20 mouse cellular contexts compared by ENCODE assay signal in the genomic region with DNA sequence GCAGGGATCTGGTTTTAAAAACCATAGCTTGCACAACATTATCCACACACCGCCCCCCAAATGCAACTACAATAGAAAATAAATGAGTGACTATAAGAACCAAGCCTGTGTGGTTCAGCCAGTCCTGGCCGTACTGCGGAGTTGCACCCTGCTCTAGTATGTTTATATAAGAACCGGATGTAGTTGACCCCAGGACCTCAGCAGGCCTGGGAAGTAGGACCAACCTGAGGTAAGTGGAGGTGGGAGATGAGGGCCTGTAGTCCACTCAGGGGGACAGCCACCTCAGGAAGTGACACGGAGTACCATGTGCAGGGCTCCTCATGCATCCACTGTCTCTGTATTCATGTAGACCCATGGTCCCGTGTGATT. TPM values are rescaled to one million over a fixed set of nuclear protein-coding genes. Genes with fewer than 3 reads are reported as not detected.
DNase-seq lines count a peak whose midpoint lies in the region; ATAC-seq and TF ChIP-seq lines count a peak whose summit lies in the region.
"Had no signal": no experiment of that assay in that cellular context is flagged by ENCODE, and none has a peak within 500 bp of the region (broad histone marks: within the 10 kb centered on the region; RNA-seq: fewer than 3 reads in every experiment).

No protein-coding gene starts in this region.

- no peak for DNase-seq in liver, adult 2 months (ENCODE audit: extremely low read depth, low read depth, low spot score)
- DNase-seq in liver = no peak
- no peak for DNase-seq in liver, embryonic 13.5 days
- no peak for DNase-seq in stomach, postnatal 0 days (ENCODE audit: low spot score)
- DNase-seq in right cerebral cortex, postnatal 36 days (ENCODE audit: low spot score in 2 of 2) = no peak
- DNase-seq in forebrain, embryonic 11.5 days (ENCODE audit: low spot score) = no peak
- DNase-seq in ovary, postnatal 10 days (ENCODE audit: low spot score) = no peak
- DNase-seq: adrenal gland, postnatal 10 days; cerebellum, adult 11 months; cerebellum, postnatal 25 days; heart, adult 18-20 months; right cerebral cortex, adult 18-20 months had no signal

- no peak for TF ChIP-seq CTCF in liver, adult 2 months (IDR thresholded peaks at IDR 0.05; ENCODE audit: low read depth, low read length)
- TF ChIP-seq CTCF in stomach, postnatal 0 days (IDR thresholded peaks at IDR 0.05; ENCODE audit: low read depth) = no peak

- H3K4me1 ChIP-seq in liver, adult 2 months (ENCODE audit: control insufficient read depth, insufficient read depth, low read length) = peaks cover 15% of the 10 kb centered on the region
- H3K4me1 ChIP-seq in intestine, embryonic 16.5 days (ENCODE audit: control insufficient read depth, insufficient read depth, low read length) = peaks cover 17% of the 10 kb centered on the region
- peaks cover 45% of the 10 kb centered on the region for H3K4me1 ChIP-seq in liver, embryonic 13.5 days (replicated peaks)
- H3K4me1 ChIP-seq in stomach, postnatal 0 days (replicated peaks; ENCODE audit: control insufficient read depth, insufficient read depth) = no peaks in the 10 kb centered on the region
- no peaks in the 10 kb centered on the region for H3K4me1 ChIP-seq in forebrain, embryonic 11.5 days (replicated peaks; ENCODE audit: control insufficient read depth, insufficient read depth, low read length)
- H3K4me1 ChIP-seq: hindbrain, embryonic 12.5 days had no signal

- no peak overlapping the region for H3K4me3 ChIP-seq in liver, adult 2 months (ENCODE audit: insufficient read depth, low read depth, low read length)
- H3K4me3 ChIP-seq in intestine, embryonic 16.5 days (ENCODE audit: low read length) = no peak overlapping the region
- no peak overlapping the region for H3K4me3 ChIP-seq in liver, embryonic 13.5 days (replicated peaks)
- no peak overlapping the region for H3K4me3 ChIP-seq in stomach, postnatal 0 days (ENCODE audit: low read depth, low read length)
- no peak overlapping the region for H3K4me3 ChIP-seq in forebrain, embryonic 11.5 days (ENCODE audit: low read depth, low read length)
- H3K4me3 ChIP-seq: hindbrain, embryonic 12.5 days had no signal

- peak; percentile 26 for ATAC-seq in intestine, embryonic 16.5 days
- ATAC-seq in liver, embryonic 13.5 days (ENCODE audit: low read depth) = no peak
- peak; percentile 40; the same call in 1 of the 2 replicates for ATAC-seq in stomach, postnatal 0 days (ENCODE audit: low FRiP score, low TSS enrichment)
- no peak for ATAC-seq in forebrain, embryonic 11.5 days (replicated peaks; ENCODE audit: low FRiP score)
- ATAC-seq: midbrain, embryonic 16.5 days had no signal

- no peak for TF ChIP-seq POLR2A in liver, adult 2 months (IDR thresholded peaks at IDR 0.05; ENCODE audit: extremely low read depth, insufficient read depth, low read length)

- H3K36me3 ChIP-seq in liver, adult 2 months (ENCODE audit: control insufficient read depth, insufficient read depth, low read length) = peaks cover 16% of the 10 kb centered on the region; the same call in 1 of the 2 replicates
- peaks cover 14% of the 10 kb centered on the region; the same call in 1 of the 2 replicates for H3K36me3 ChIP-seq in intestine, embryonic 16.5 days (ENCODE audit: control insufficient read depth, insufficient read depth, low read length)
- peaks cover 44% of the 10 kb centered on the region for H3K36me3 ChIP-seq in liver, embryonic 13.5 days
- H3K36me3 ChIP-seq in stomach, postnatal 0 days (ENCODE audit: control insufficient read depth, insufficient read depth, low read length) = peaks cover 17% of the 10 kb centered on the region
- H3K36me3 ChIP-seq in forebrain, embryonic 11.5 days (ENCODE audit: control insufficient read depth, insufficient read depth, low read length) = peaks cover 3% of the 10 kb centered on the region; the same call in 1 of the 2 replicates

- H3K9me3 ChIP-seq in intestine, embryonic 16.5 days (ENCODE audit: control insufficient read depth, low read length) = no peaks in the 10 kb centered on the region
- H3K9me3 ChIP-seq in liver, embryonic 13.5 days (replicated peaks) = no peaks in the 10 kb centered on the region
- no peaks in the 10 kb centered on the region for H3K9me3 ChIP-seq in stomach, postnatal 0 days (ENCODE audit: control insufficient read depth, low read length)
- no peaks in the 10 kb centered on the region for H3K9me3 ChIP-seq in forebrain, embryonic 11.5 days (ENCODE audit: control insufficient read depth, low read length)
- H3K9me3 ChIP-seq: hindbrain, embryonic 12.5 days had no signal

- H3K4me2 ChIP-seq in intestine, embryonic 16.5 days (ENCODE audit: low read depth, low read length) = no peak overlapping the region
- H3K4me2 ChIP-seq in liver, embryonic 13.5 days = no peak overlapping the region
- H3K4me2 ChIP-seq in stomach, postnatal 0 days (replicated peaks; ENCODE audit: low read depth) = no peak overlapping the region
- H3K4me2 ChIP-seq in forebrain, embryonic 11.5 days (ENCODE audit: low read depth, low read length, severe bottlenecking) = no peak overlapping the region
- H3K4me2 ChIP-seq: hindbrain, embryonic 12.5 days had no signal

- H3K79me2 ChIP-seq in liver, adult 2 months (ENCODE audit: control insufficient read depth, insufficient read depth, low read length) = 0 out of 2 replicates have a peak, but pooled peaks cover 3% of the 10 kb centered on the region

- peak overlapping the region; percentile 21 for H3K27ac ChIP-seq in liver, adult 2 months (replicated peaks; ENCODE audit: insufficient read depth, low read depth, low read length)
- peak overlapping the region; percentile 82 for H3K27ac ChIP-seq in intestine, embryonic 16.5 days (ENCODE audit: low read length)
- peak overlapping the region; percentile 65 for H3K27ac ChIP-seq in liver, embryonic 13.5 days
- H3K27ac ChIP-seq in stomach, postnatal 0 days (replicated peaks) = no peak overlapping the region
- no peak overlapping the region for H3K27ac ChIP-seq in forebrain, embryonic 11.5 days (ENCODE audit: low read depth, low read length)
- H3K27ac ChIP-seq: hindbrain, embryonic 12.5 days had no signal

- H3K27me3 ChIP-seq in liver, adult 2 months (ENCODE audit: control insufficient read depth, insufficient read depth, low read length) = no peaks in the 10 kb centered on the region
- H3K27me3 ChIP-seq in intestine, embryonic 16.5 days (replicated peaks; ENCODE audit: control insufficient read depth, insufficient read depth, low read length) = no peaks in the 10 kb centered on the region
- no peaks in the 10 kb centered on the region for H3K27me3 ChIP-seq in liver, embryonic 13.5 days
- no peaks in the 10 kb centered on the region for H3K27me3 ChIP-seq in stomach, postnatal 0 days (ENCODE audit: control insufficient read depth, insufficient read depth, low read length)
- H3K27me3 ChIP-seq in forebrain, embryonic 11.5 days (ENCODE audit: control insufficient read depth, insufficient read depth, low read length) = no peaks in the 10 kb centered on the region
- H3K27me3 ChIP-seq: hindbrain, embryonic 12.5 days had no signal

- WGBS in liver, adult 2 months = 33% methylated on average over 6 of the region's 6 CpGs
- 49% methylated on average over 6 of the region's 6 CpGs for WGBS in intestine, embryonic 16.5 days
- WGBS in liver, embryonic 13.5 days (ENCODE audit: insufficient replicate concordance) = 75% methylated on average over 6 of the region's 6 CpGs
- 50% methylated on average over 6 of the region's 6 CpGs for WGBS in stomach, postnatal 0 days
- 87% methylated on average over 6 of the region's 6 CpGs for WGBS in forebrain, embryonic 11.5 days

- no peak for TF ChIP-seq EP300 in stomach, postnatal 0 days (optimal IDR thresholded peaks at IDR 0.05)

- H3K9ac ChIP-seq in liver, adult 2 months (ENCODE audit: low read depth, low read length) = peak overlapping the region; percentile 26; the same call in 1 of the 2 replicates
- H3K9ac ChIP-seq in intestine, embryonic 16.5 days (ENCODE audit: low read depth, low read length) = no peak overlapping the region
- no peak overlapping the region; the same call in 1 of the 2 replicates for H3K9ac ChIP-seq in liver, embryonic 13.5 days
- H3K9ac ChIP-seq in stomach, postnatal 0 days (ENCODE audit: low read length) = no peak overlapping the region
- H3K9ac ChIP-seq in forebrain, embryonic 11.5 days (ENCODE audit: low read length) = no peak overlapping the region
- H3K9ac ChIP-seq: hindbrain, embryonic 12.5 days had no signal

RNA-seq across cellular contexts. Expression of a gene that starts 20.9 kb away (rescaled TPM):
- 4,768 and 8,294 TPM in 2 replicates for total RNA-seq in liver, adult 2 months (2014; rRNA removed)
- 7,598 and 8,406 TPM in 2 replicates for polyA plus RNA-seq in liver, adult 2 months (2012; rRNA removed)
- 3,214 and 4,275 TPM in 2 replicates for polyA plus RNA-seq in intestine, embryonic 16.5 days (2015; fragmentation: Nextera tagmentation; extraction: Ambion mirVana)
- polyA plus RNA-seq in liver, embryonic 13.5 days (2015; fragmentation: Nextera tagmentation; extraction: Ambion mirVana) = 2,174 and 2,280 TPM in 2 replicates
- polyA plus RNA-seq in stomach, postnatal 0 days (2015; fragmentation: Nextera tagmentation; extraction: Ambion mirVana) = 318 and 335 TPM in 2 replicates
- polyA plus RNA-seq in forebrain, embryonic 11.5 days (2014; fragmentation: Nextera tagmentation; extraction: Ambion mirVana) = 0.98 and 1.1 TPM in 2 replicates
- total RNA-seq: heart, adult 18-20 months; megakaryocyte-erythroid progenitor cell, adult 5-6 weeks had no signal

RNA-seq across cellular contexts. Expression of a gene that starts 28.0 kb away (rescaled TPM):
- 2,319 and 2,365 TPM in 2 replicates for total RNA-seq in liver, adult 2 months (2014; rRNA removed)
- 8,710 and 9,739 TPM in 2 replicates for polyA plus RNA-seq in liver, adult 2 months (2012; rRNA removed)
- polyA plus RNA-seq in intestine, embryonic 16.5 days (2015; fragmentation: Nextera tagmentation; extraction: Ambion mirVana) = 590 and 929 TPM in 2 replicates
- polyA plus RNA-seq in liver, embryonic 13.5 days (2015; fragmentation: Nextera tagmentation; extraction: Ambion mirVana) = 2.7 and 3.1 TPM in 2 replicates
- 0.58 and 1.2 TPM in 2 replicates for polyA plus RNA-seq in stomach, postnatal 0 days (2015; fragmentation: Nextera tagmentation; extraction: Ambion mirVana)
- polyA plus RNA-seq in forebrain, embryonic 11.5 days (2014; fragmentation: Nextera tagmentation; extraction: Ambion mirVana) = not detected in 2 replicates
- total RNA-seq: megakaryocyte-erythroid progenitor cell, adult 5-6 weeks had no signal
- polyA plus RNA-seq: brain, embryonic 14.5 days; hindbrain, embryonic 12.5 days; limb, embryonic 11.5 days; midbrain, embryonic 16.5 days had no signal

RNA-seq across cellular contexts. Expression of a gene that starts 33.0 kb away (rescaled TPM):
- total RNA-seq in liver, adult 2 months (2014; rRNA removed) = 187 and 323 TPM in 2 replicates
- 177 and 239 TPM in 2 replicates for polyA plus RNA-seq in liver, adult 2 months (2012; rRNA removed)
- 1,729 and 3,070 TPM in 2 replicates for polyA plus RNA-seq in intestine, embryonic 16.5 days (2015; fragmentation: Nextera tagmentation; extraction: Ambion mirVana)
- 0.10 and 0.15 TPM in 2 replicates for polyA plus RNA-seq in liver, embryonic 13.5 days (2015; fragmentation: Nextera tagmentation; extraction: Ambion mirVana)
- 13.7 and 20.3 TPM in 2 replicates for polyA plus RNA-seq in stomach, postnatal 0 days (2015; fragmentation: Nextera tagmentation; extraction: Ambion mirVana)
- not detected in 2 replicates for polyA plus RNA-seq in forebrain, embryonic 11.5 days (2014; fragmentation: Nextera tagmentation; extraction: Ambion mirVana)
- total RNA-seq: gastrocnemius, adult 8-10 months; heart, adult 18-20 months; layer of hippocampus, postnatal 25 days; megakaryocyte-erythroid progenitor cell, adult 5-6 weeks had no signal
- polyA plus RNA-seq: hindbrain, embryonic 12.5 days; limb, embryonic 11.5 days; midbrain, embryonic 16.5 days had no signal

Comparison
In these comparisons a context has a peak if more than half of its experiments do, and no peak if none do; other contexts are left out.
1. RNA of a gene that starts 28.0 kb away (polyA plus RNA-seq): 8,710 to 9,739 TPM in liver, adult 2 months and 590 to 929 TPM in intestine, embryonic 16.5 days; 2.7 to 3.1 TPM in liver, embryonic 13.5 days, 0.58 to 1.2 TPM in stomach, postnatal 0 days and not detected in forebrain, embryonic 11.5 days; every median in the first group is over 100 times any median in the second.
2. RNA of a gene that starts 33.0 kb away (polyA plus RNA-seq): 1,729 to 3,070 TPM in intestine, embryonic 16.5 days, 177 to 239 TPM in liver, adult 2 months and 13.7 to 20.3 TPM in stomach, postnatal 0 days; 0.10 to 0.15 TPM in liver, embryonic 13.5 days and not detected in forebrain, embryonic 11.5 days; every median in the first group is over 10 times any median in the second.
3. H3K27ac ChIP-seq: peak in liver, adult 2 months (single experiment), intestine, embryonic 16.5 days (single experiment) and liver, embryonic 13.5 days (single experiment); none in stomach, postnatal 0 days (single experiment) and forebrain, embryonic 11.5 days (single experiment).
4. ATAC-seq: peak in intestine, embryonic 16.5 days (single experiment) and stomach, postnatal 0 days (single experiment); none in liver, embryonic 13.5 days (single experiment) and forebrain, embryonic 11.5 days (single experiment).
5. RNA of a gene that starts 20.9 kb away (polyA plus RNA-seq): 7,598 to 8,406 TPM in liver, adult 2 months, 3,214 to 4,275 TPM in intestine, embryonic 16.5 days, 2,174 to 2,280 TPM in liver, embryonic 13.5 days and 318 to 335 TPM in stomach, postnatal 0 days; 0.98 to 1.1 TPM in forebrain, embryonic 11.5 days; every median in the first group is over 100 times any median in the second.